Mouse (Mus musculus) erythroblast, embryonic 14.5 days (primary cell): ENCODE measurements around the gene Tldc2. TPM values are rescaled to one million over a fixed set of nuclear protein-coding genes. Genes with fewer than 3 reads are reported as not detected.

ENCODE experiments used
- H3K27me3 ChIP-seq: 2 replicates; pipeline ENCODE4 v1.6.1; 2012; ENCODE audit warnings: inconsistent platforms; ENCODE audit not compliant: control insufficient read depth
- H3K36me3 ChIP-seq: 2 replicates; pipeline ENCODE4 v1.6.1; 2012; ENCODE audit warnings: mild to moderate bottlenecking, inconsistent platforms; ENCODE audit not compliant: control insufficient read depth
- H3K4me1 ChIP-seq: 2 replicates; pipeline ENCODE4 v1.6.1; 2012; ENCODE audit warnings: inconsistent platforms; ENCODE audit not compliant: control insufficient read depth
- H3K4me3 ChIP-seq: replicated peaks from 2 replicates; pipeline ENCODE3; 2012; ENCODE audit warnings: moderate library complexity, mild to moderate bottlenecking, inconsistent platforms
- H3K9me3 ChIP-seq: 2 replicates; pipeline ENCODE4 v1.6.1; 2012; ENCODE audit warnings: low read length, inconsistent platforms, mixed read lengths; ENCODE audit not compliant: control insufficient read depth
- GATA1 ChIP-seq: IDR thresholded peaks from 2 replicates; pipeline ENCODE4 v1.6.1; 2012; ENCODE audit warnings: low read length, inconsistent platforms, mixed read lengths
- TAL1 ChIP-seq: IDR thresholded peaks from 3 replicates; pipeline ENCODE4 v1.6.1; 2012; ENCODE audit warnings: low read length, inconsistent platforms, mixed read lengths
- polyA plus RNA-seq: library from polyadenylated mRNA; stranded (reverse); fragments of >175 nt; gene quantifications from 2 replicates; pipeline ENCODE4 v1.2.3, GENCODE M21; 2012

Gene Tldc2
- polyA plus RNA-seq, 1 experiment: not detected

DNA sequence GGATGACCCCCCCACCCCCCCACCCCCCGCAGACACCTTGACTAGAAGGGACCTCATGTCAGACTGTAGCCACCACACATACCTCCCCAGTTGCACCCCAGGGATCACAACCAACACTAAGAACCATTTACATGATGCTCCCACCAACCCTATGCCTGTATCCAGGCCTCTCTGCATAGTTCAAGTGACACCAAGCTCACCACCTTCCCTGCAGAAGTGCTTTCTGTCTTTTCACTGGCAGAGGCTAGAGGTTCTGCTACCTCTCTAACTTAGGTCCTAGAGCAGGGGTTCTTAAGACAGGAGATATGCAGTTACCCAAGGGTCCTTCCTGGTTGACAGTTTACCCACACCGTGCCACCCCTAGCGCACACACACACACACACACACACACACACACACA is 11.6 kb upstream of the Tldc2 start:
- Histone ChIP-seq H3K27me3 (peaks cover 51% of the 10 kb centered on the region), H3K4me1 (peaks cover 3% of the 10 kb centered on the region), H3K9me3 (no peaks in the 10 kb centered on the region; the same call in 1 of the 2 replicates), H3K4me3 (no peak overlapping the region), H3K36me3 (no peaks in the 10 kb centered on the region)
- TF ChIP-seq GATA1: no peak
- TF ChIP-seq TAL1: no peak

DNA sequence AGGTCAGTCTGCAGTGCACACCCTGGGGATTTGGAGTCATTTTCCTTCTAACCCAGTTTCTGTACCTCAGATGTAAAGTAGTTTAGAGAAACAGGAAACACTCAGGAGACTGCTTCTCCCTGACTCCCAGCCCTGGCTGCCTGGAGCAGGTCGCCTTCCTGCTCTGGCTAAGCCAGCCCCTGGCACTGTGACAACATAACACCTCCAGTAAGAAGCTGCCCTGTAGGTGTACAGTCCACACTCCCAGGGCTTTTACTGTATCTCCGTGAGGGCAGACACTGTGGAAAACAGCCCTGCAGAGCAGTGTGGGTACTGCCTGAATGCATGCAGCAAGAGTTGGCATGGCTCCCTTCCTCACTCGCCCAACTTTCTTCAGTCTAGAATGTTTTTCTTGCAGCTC is 11.2 kb upstream of the Tldc2 start:
- Histone ChIP-seq H3K36me3 (no peaks in the 10 kb centered on the region), H3K27me3 (peaks cover 55% of the 10 kb centered on the region), H3K9me3 (no peaks in the 10 kb centered on the region; the same call in 1 of the 2 replicates), H3K4me3 (no peak overlapping the region), H3K4me1 (peaks cover 3% of the 10 kb centered on the region)
- no peak for TF ChIP-seq GATA1
- TF ChIP-seq TAL1: no peak

DNA sequence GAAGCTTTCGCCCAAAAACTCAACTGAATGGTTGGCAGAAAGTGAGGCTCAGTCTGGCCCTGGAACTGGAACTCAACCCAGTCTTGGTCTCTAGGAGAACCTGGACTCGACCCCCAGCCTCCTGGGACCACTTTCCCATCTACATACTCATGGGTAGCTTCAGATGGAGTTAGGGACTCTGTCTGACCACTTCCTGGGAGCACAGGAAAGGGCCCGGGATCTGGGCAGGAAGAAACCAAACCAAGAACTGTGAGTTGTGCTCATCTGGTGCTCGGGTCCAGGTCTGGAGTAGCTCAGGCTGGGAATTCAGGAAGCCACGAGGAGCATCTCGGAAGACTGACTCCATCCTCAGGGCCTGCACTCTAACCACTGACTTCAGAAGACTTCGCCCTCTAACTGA is 10.3 kb upstream of the Tldc2 start:
- Histone ChIP-seq H3K4me1 (no peaks in the 10 kb centered on the region; the same call in 1 of the 2 replicates), H3K27me3 (peaks cover 64% of the 10 kb centered on the region), H3K9me3 (no peaks in the 10 kb centered on the region; the same call in 1 of the 2 replicates), H3K4me3 (no peak overlapping the region), H3K36me3 (no peaks in the 10 kb centered on the region)
- no peak for TF ChIP-seq TAL1
- TF ChIP-seq GATA1: no peak

DNA sequence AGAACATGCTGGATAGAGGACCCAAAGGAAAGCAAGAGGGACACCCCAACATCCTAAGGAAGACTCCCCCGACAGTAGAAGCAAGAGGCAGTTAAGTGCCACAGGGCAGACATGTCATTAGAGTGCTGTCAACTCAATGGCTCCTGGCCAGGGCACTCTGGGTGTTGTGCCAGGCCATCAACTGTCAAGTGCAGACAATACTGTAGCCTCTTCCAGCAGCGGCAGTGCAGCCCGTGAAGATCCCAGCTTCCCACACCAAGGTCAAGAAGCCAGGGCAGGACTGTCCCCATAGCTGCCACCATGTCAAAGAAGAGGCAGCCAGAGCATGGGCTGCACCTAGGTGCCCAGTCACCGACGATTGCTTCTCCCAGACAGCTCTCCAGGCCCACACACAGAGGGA is 9.7 kb upstream of the Tldc2 start:
- no peak overlapping the region for H3K4me3 ChIP-seq
- no peaks in the 10 kb centered on the region; the same call in 1 of the 2 replicates for H3K9me3 ChIP-seq
- H3K27me3 ChIP-seq: peaks cover 70% of the 10 kb centered on the region
- TF ChIP-seq GATA1 (no peak), TAL1 (no peak)
- H3K36me3 ChIP-seq: no peaks in the 10 kb centered on the region
- no peaks in the 10 kb centered on the region; the same call in 1 of the 2 replicates for H3K4me1 ChIP-seq

DNA sequence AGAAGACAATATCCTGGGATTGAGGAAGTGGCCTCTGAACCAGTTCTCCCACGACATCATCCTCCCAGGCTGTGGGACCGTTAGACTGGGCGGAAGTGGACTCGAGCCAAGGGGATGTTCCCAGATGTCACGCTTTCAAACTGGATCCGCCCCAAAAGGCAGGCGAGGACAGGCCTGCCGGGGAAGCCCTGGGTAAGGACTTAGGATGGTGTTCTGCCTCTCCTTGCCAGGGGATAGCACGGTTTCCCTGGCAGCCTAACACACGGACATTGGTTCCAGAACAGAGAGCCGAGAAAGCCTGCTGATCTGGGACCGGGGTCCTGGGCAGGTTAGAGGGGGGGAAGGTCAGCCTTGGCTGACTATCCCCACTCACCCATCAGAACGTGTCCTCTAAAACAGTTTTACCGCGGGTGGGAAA is 9.2 kb upstream of the Tldc2 start:
- TF ChIP-seq GATA1: no peak
- no peak for TF ChIP-seq TAL1
- peak overlapping the region; percentile 52 for H3K4me3 ChIP-seq
- H3K27me3 ChIP-seq: peaks cover 75% of the 10 kb centered on the region
- no peaks in the 10 kb centered on the region; the same call in 1 of the 2 replicates for H3K9me3 ChIP-seq
- no peaks in the 10 kb centered on the region; the same call in 1 of the 2 replicates for H3K4me1 ChIP-seq
- H3K36me3 ChIP-seq: no peaks in the 10 kb centered on the region

DNA sequence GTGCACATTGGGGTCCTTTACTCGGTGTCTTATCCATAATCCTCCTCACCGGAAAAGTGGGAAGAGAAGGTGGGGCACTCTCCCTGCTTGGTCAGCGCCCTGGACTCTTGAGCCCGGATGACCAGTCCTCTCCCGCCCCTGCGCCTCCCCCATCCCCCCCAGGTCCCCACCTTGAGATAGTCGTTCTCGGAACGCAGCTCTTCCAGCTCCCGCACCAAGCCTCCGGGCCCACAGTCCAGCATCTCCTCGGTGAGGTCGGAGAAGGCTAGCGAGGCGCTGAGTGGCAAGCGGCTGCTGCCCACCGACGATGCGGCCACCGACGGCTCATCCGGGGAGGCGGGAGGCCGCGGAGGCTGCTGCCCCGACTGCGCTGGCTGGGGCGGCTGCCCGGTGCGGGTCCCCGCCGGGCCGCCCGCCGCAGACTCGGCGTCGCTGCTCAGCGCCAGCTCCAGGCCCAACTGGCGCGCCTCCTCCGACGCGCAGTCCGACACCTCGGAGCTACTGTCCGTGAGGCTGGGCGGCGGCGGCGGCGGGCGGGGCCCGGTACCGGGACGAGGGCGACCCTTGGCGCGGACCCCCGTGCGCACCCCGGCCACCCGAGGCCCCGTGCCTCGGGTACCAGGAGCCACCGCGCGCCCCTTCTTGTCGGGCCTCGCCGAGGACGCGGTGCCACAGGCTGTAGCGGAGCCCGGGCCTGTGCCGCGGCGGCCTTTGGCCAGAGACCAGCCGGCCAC is 8.6 kb upstream of the Tldc2 start:
- no peaks in the 10 kb centered on the region; the same call in 1 of the 2 replicates for H3K4me1 ChIP-seq
- H3K4me3 ChIP-seq: peak overlapping the region; percentile 52
- no peaks in the 10 kb centered on the region; the same call in 1 of the 2 replicates for H3K9me3 ChIP-seq
- TF ChIP-seq TAL1: no peak
- TF ChIP-seq GATA1: no peak
- no peaks in the 10 kb centered on the region for H3K36me3 ChIP-seq
- peaks cover 78% of the 10 kb centered on the region for H3K27me3 ChIP-seq

DNA sequence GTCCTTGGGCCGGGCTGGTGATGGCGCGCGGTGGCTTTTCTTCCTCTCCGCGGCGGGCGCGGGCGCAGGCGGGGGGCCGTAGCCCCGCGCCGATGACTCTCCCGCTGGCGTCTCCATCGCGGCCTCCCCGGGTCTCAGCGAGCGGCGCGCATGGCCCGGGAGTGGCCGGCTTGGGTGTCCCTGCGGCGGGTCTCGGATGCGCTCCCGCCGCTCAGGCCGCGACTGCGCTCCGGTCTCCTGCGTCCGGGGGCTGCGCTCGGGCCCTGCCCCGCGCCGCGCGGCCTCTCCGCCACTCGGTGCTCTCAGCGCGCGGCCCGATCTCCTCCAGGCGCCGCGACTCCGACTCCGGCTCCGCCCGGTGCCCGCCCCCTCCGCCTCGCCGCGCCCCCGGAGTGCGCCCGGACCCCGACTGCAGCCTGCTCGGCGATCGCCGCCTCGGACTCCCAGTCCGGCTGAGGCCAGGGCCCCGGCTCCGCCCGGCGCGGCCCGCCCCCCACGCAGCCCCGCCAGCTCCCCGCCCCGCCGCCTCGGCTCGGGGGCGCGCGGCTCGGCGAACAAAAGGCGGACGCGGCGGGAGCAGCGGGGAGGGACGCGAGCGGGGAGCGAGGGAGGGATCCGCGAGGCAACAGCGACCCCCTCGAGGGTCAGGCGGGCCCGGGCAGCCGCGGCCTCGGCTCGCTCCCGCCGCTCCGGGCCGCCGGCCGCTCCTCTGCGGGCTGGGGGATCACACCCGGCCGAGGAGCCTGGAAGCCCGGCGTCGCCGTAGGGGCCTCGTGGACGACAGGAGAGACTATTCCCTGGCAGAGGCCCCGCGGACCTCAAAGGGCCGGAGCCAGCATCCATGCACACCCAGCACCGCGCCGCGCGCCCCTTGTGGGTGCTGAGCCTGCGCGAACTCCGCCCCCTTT is 7.8 kb upstream of the Tldc2 start, which contains the start of gene Soga1:
Gene Soga1 (minus strand): TSS at position 462 of the 908 bp plus-strand sequence.
- no peaks in the 10 kb centered on the region for H3K36me3 ChIP-seq
- no peak for TF ChIP-seq TAL1
- no peak for TF ChIP-seq GATA1
- H3K9me3 ChIP-seq: no peaks in the 10 kb centered on the region; the same call in 1 of the 2 replicates
- H3K4me3 ChIP-seq: peak within 1 kb of the TSS; percentile 52
- H3K27me3 ChIP-seq: peaks cover 80% of the 10 kb centered on the region
- H3K4me1 ChIP-seq: no peaks in the 10 kb centered on the region; the same call in 1 of the 2 replicates

DNA sequence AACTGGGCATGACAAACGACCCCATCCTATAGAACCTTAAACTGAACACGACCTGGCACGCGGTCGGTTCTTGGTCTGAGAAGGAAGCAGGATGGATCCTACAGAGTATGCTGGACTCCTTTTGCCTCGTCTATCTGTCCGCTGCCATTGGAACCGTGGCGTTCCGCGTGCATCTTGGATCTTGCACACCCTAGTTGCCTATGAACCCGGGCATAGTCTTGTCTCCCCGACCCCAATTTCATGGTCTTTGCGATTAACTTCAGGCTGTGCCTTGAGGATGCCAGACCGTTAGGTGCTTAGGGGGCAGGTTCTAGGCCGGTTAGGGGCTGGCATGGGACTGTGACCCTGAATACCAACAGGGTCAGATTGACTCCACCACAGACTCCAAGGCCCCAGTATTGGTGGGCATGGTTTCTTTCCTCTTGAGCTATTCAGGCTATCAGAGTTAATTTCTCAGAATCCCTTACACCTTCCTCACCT is 7.1 kb upstream of the Tldc2 start:
- Histone ChIP-seq H3K27me3 (peaks cover 80% of the 10 kb centered on the region), H3K9me3 (no peaks in the 10 kb centered on the region; the same call in 1 of the 2 replicates), H3K4me1 (no peaks in the 10 kb centered on the region; the same call in 1 of the 2 replicates), H3K36me3 (no peaks in the 10 kb centered on the region), H3K4me3 (no peak overlapping the region)
- no peak for TF ChIP-seq GATA1
- TF ChIP-seq TAL1: no peak
